Mouse (Mus musculus) E14TG2a.4 (cell line): ENCODE results near the gene Pigl.

ENCODE experiments used
- CTCF ChIP-seq: conservative IDR thresholded peaks from 2 replicates; pipeline ENCODE4 v1.5.1; 2014; ENCODE audit warnings: low read length
- NANOG ChIP-seq: IDR thresholded peaks from 2 replicates; pipeline ENCODE4 v1.6.1; 2014; ENCODE audit warnings: borderline replicate concordance, low read length, mixed read lengths
- POU5F1 ChIP-seq: IDR thresholded peaks from 2 replicates; pipeline ENCODE4 v1.6.1; 2014; ENCODE audit warnings: low read length, borderline replicate concordance

- no peak for TF ChIP-seq CTCF
- TF ChIP-seq POU5F1 = no peak
- no peak for TF ChIP-seq NANOG
Measured at GRCm38 (mm10) chr11:62558961-62559646, 100.8 kb downstream of the Pigl start.
